Mouse (Mus musculus) heart, embryonic 11.5 days (tissue): ENCODE measurements around the gene Hebp1. TPM values are rescaled to one million over a fixed set of nuclear protein-coding genes. Genes with fewer than 3 reads are reported as not detected.

Source experiments
- ATAC-seq: fragments of 200-750 bp; cut with Nextera tagmentation; replicated peaks from 2 replicates; pipeline ENCODE4 v1.8.0; 2017; ENCODE audit warnings: moderate library complexity; ENCODE audit not compliant: insufficient number of reproducible peaks, low FRiP score, low TSS enrichment
- H3K27ac ChIP-seq: fragments of 300-500 bp; sonication (generic); 2 replicates; pipeline ENCODE4 v1.5.1; 2014; ENCODE audit warnings: mild to moderate bottlenecking, low read depth, low read length
- H3K27me3 ChIP-seq: fragments of 300-500 bp; sonication (generic); 2 replicates; pipeline ENCODE4 v1.6.1; 2014; ENCODE audit warnings: mild to moderate bottlenecking, low read length, mixed read lengths; ENCODE audit not compliant: control insufficient read depth, insufficient read depth
- H3K36me3 ChIP-seq: fragments of 300-500 bp; sonication (generic); 2 replicates; pipeline ENCODE4 v1.6.1; 2014; ENCODE audit warnings: mild to moderate bottlenecking, low read length, moderate library complexity, mixed read lengths; ENCODE audit not compliant: control insufficient read depth, insufficient read depth
- H3K4me1 ChIP-seq: fragments of 300-500 bp; sonication (generic); 2 replicates; pipeline ENCODE4 v1.6.1; 2014; ENCODE audit warnings: low read length; ENCODE audit not compliant: control insufficient read depth, insufficient read depth
- H3K4me2 ChIP-seq: fragments of 300-500 bp; sonication (generic); 2 replicates; pipeline ENCODE4 v1.6.1; 2014; ENCODE audit warnings: mild to moderate bottlenecking, moderate library complexity
- H3K4me3 ChIP-seq: fragments of 300-500 bp; sonication (generic); 2 replicates; pipeline ENCODE4 v1.5.1; 2014; ENCODE audit warnings: low read depth, low read length
- H3K9ac ChIP-seq: fragments of 300-500 bp; sonication (generic); 2 replicates; pipeline ENCODE4 v1.6.1; 2014; ENCODE audit warnings: mild to moderate bottlenecking, low read depth, low read length, moderate library complexity
- H3K9me3 ChIP-seq: fragments of 300-500 bp; sonication (generic); replicated peaks from 2 replicates; pipeline ENCODE4 v1.6.1; 2016; ENCODE audit warnings: low read length; ENCODE audit not compliant: control insufficient read depth
- WGBS: fragments of 180-500 bp; shearing (Covaris S2); extraction: QIAGEN DNeasy Blood & Tissue Kit; methylation state at CpG from one replicate; pipeline ENCODE4 v1.1.7; 2014; ENCODE audit not compliant: insufficient replicate concordance; 5-methylcytosine and 5-hydroxymethylcytosine counted together
- polyA plus RNA-seq: library from polyadenylated mRNA; unstranded; fragments of >200 nt; fragmentation: Nextera tagmentation; extraction: Ambion mirVana; gene quantifications from 2 replicates; pipeline ENCODE4 v1.2.1, GENCODE M21; 2014

The Hebp1 gene
- polyA plus RNA-seq, 1 experiment from 2014 or later = 15.2 TPM

DNA sequence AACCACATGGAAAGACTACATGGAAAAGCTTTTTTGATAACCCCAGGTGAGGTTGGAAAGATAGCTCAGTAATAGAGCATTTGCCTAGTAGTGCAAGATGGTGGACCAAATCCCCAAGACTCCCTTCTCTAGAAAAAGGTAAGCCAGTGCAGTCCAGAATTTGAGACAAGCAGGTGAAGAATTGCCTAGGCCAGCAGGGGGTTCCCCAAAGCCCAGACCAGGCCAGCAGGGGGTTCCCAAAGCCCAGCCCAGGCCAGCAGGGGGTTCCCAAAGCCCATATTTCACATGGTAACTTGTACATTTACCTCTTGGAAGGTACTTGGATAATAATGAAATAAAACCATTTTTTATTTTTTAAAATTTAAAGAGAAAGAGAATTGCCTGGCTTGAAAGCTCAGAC, 20.6 kb downstream of the Hebp1 start:
- no peak for ATAC-seq

DNA sequence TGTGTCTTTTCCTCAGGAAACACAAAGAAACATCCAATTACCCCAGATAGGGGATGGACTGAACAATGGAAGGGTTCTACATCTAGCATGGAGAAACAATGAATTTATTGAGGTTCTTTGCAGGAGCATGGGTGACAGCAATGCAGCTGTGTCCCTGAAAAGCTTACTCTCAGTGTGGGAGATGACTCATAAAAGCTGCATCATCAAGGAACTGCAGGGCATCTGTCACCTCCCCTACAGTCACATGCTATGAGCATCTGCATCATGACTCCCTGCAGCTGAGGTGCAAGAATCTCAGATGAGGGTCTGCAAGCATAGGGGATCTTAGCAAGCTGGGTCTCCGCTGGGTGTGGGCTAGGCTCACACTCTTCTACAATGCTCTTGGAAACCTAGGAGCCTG, 22.8 kb downstream of the Hebp1 start:
- no peak overlapping the region for H3K4me2 ChIP-seq
- H3K4me1 ChIP-seq = no peaks in the 10 kb centered on the region
- ATAC-seq = no peak
- no peaks in the 10 kb centered on the region for H3K27me3 ChIP-seq
- WGBS = 86% methylated on average over 1 of the region's 1 CpGs
- H3K9me3 ChIP-seq = no peaks in the 10 kb centered on the region
- no peak overlapping the region for H3K4me3 ChIP-seq
- no peaks in the 10 kb centered on the region for H3K36me3 ChIP-seq
- H3K27ac ChIP-seq = no peak overlapping the region
- H3K9ac ChIP-seq = no peak overlapping the region

More for the DNA sequence above, 20.6 kb downstream of the Hebp1 start:
- no peak overlapping the region for H3K27ac ChIP-seq
- H3K4me3 ChIP-seq = no peak overlapping the region
- no peaks in the 10 kb centered on the region for H3K36me3 ChIP-seq
- H3K9me3 ChIP-seq = no peaks in the 10 kb centered on the region
- H3K4me1 ChIP-seq = no peaks in the 10 kb centered on the region
- peaks cover 5% of the 10 kb centered on the region; the same call in 1 of the 2 replicates for H3K27me3 ChIP-seq
- no peak overlapping the region for H3K9ac ChIP-seq
- H3K4me2 ChIP-seq = no peak overlapping the region

DNA sequence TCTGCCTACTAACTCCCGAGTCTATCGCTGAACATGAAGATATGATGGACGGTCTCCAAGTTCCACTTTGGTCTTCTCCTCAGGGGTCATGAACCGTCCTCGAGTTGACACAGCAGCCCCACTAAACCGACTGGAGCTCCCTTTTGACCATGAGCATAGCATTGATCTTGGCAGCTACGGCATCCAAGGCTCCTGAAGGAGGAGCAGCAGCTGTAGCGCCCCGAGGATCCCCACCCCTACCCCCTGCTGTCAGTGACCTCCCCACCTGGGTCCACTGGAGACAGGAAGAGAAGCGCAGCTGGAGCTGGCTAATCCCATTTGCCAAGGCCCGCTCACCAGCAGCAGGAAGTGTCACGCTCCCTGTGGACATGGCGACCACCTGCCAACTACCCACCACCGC, 26.1 kb downstream of the Hebp1 start:
- no peak for ATAC-seq
- Histone ChIP-seq H3K27ac (no peak overlapping the region), H3K36me3 (no peaks in the 10 kb centered on the region), H3K27me3 (no peaks in the 10 kb centered on the region), H3K4me3 (no peak overlapping the region), H3K9ac (no peak overlapping the region), H3K9me3 (no peaks in the 10 kb centered on the region), H3K4me2 (no peak overlapping the region), H3K4me1 (peaks cover 3% of the 10 kb centered on the region; the same call in 1 of the 2 replicates)
- WGBS = 59% methylated on average over 14 of the region's 14 CpGs

DNA sequence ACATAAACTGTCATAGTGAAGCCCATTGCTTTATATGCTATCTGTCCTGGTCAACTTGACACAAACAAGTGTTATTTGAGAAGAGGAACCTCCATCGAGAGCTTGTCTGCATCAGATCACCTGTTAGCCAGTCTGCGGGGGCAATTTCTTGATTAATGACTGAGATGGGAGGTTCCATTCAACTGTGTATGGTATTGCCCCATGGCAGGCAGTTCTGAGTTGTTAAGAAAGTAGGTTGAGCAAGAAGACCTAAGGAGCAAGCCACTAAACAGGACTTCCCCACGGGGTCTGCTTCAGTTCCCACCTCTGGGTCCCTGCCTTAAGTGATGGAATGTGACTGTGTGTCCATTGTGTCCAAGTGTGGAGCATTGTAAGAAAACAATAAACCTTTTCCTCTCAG, 28.6 kb downstream of the Hebp1 start:
- H3K4me1 ChIP-seq = peaks cover 3% of the 10 kb centered on the region; the same call in 1 of the 2 replicates
- ATAC-seq = no peak
- H3K36me3 ChIP-seq = no peaks in the 10 kb centered on the region
- H3K9me3 ChIP-seq = no peaks in the 10 kb centered on the region
- H3K4me2 ChIP-seq = no peak overlapping the region
- no peaks in the 10 kb centered on the region for H3K27me3 ChIP-seq
- no peak overlapping the region for H3K9ac ChIP-seq
- no peak overlapping the region for H3K4me3 ChIP-seq
- H3K27ac ChIP-seq = no peak overlapping the region
- 89% methylated on average over 3 of the region's 3 CpGs for WGBS

DNA sequence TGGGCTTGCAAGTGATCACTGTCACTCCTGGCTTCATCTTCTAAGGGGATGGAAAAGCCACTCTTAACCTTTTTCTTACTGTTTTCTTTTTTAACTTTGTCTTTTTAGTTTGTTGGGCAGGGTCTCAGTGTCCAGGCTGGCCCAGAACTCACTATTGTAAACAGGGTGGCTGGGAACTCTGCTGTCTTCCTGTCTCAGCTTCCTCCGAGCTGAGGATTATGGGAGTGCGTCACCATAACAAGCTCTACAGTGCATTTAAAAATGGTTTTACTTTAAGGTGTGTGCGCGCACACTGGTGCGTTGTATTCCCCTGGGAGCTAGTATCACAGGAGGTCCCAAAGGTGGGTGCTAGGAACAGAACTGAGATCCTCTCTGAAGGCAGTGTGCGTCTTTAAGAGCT, 29.4 kb downstream of the Hebp1 start:
- H3K4me2 ChIP-seq = peak overlapping the region; percentile 82
- H3K9ac ChIP-seq = peak overlapping the region; percentile 90
- 77% methylated on average over 6 of the region's 6 CpGs for WGBS
- 0 out of 2 replicates have a peak overlapping the region, but pooled peaks have one; percentile 84 for H3K27ac ChIP-seq
- ATAC-seq = no peak
- H3K9me3 ChIP-seq = no peaks in the 10 kb centered on the region
- H3K4me1 ChIP-seq = peaks cover 8% of the 10 kb centered on the region; the same call in 1 of the 2 replicates
- H3K4me3 ChIP-seq = peak overlapping the region; percentile 75
- no peaks in the 10 kb centered on the region for H3K27me3 ChIP-seq
- no peaks in the 10 kb centered on the region for H3K36me3 ChIP-seq

DNA sequence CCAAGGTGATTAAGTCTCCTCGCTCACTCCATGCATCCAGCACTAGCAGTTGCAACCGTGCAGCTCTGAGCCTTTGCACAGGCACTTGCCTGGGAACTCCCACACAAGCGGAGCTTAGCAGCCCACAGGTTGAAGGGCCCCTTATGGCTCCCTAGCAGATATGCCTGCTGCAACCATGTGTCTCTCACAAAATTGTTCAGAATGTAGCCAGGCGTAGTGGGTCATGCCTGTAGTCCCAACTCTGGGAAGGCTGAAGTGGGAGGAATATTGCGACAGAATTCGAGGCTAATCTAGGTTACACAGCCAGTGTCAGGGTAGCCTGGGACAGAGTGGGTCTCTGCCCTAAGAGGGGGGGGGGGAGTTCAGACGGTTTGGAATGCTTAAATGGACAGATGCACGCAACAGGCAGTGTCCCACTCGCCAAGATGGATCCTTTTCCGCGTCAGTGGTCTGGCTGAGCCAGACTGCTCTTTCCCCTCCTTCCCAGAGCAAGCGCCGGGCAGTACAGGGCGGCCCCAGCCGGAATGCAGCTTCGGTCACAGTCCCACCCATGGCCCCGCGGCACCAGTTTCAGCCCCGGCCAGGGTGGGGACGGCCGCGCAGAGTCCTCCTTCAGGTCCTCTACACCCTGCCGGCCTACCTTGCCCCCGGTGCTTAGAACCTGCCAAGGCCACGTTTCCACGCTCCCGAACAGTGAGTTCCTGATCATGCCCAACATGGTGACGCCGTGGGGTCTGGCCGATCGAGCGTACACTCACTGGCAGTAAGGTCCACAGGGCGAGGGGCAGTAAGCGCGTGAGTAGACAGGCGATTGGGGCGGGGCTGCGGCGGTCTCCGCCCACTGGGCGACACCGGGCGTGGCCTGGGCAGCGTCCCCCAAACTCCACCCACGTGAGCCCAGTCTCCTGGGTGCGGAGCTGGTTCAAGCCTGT, 30.2 kb downstream of the Hebp1 start:
- H3K27ac ChIP-seq = peak overlapping the region; percentile 84
- peak overlapping the region; percentile 82 for H3K4me2 ChIP-seq
- no peaks in the 10 kb centered on the region for H3K9me3 ChIP-seq
- H3K4me1 ChIP-seq = peaks cover 13% of the 10 kb centered on the region; the same call in 1 of the 2 replicates
- WGBS = 3% methylated on average over 44 of the region's 46 CpGs
- no peaks in the 10 kb centered on the region for H3K36me3 ChIP-seq
- peak overlapping the region; percentile 90 for H3K9ac ChIP-seq
- H3K27me3 ChIP-seq = no peaks in the 10 kb centered on the region
- peak overlapping the region; percentile 75 for H3K4me3 ChIP-seq
- ATAC-seq = peak; percentile 92

DNA sequence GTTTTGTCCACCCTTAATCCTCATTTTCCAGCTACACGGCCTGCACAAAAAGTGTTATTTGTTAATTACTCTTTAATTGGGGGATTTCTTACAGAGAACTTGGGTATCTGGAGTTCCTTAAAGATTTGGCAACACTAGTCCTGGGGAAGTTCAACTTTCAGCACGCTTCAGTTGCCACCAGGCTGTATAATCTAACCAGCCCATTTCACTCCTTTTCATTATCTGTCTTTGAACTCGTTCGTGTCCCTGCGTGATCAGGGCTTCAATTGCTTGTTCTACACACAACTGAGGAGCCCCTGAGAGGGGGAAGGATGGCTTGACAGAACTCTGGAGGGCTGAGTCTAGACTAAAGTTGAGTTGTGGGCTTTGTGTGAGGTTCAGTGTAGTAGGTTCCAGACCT, 31.1 kb downstream of the Hebp1 start:
- ATAC-seq = no peak
- peak overlapping the region; percentile 82 for H3K4me2 ChIP-seq
- peak overlapping the region; percentile 84; the same call in 1 of the 2 replicates for H3K27ac ChIP-seq
- H3K9me3 ChIP-seq = no peaks in the 10 kb centered on the region
- H3K4me1 ChIP-seq = peaks cover 13% of the 10 kb centered on the region; the same call in 1 of the 2 replicates
- no peaks in the 10 kb centered on the region for H3K27me3 ChIP-seq
- no peaks in the 10 kb centered on the region for H3K36me3 ChIP-seq
- H3K4me3 ChIP-seq = peak overlapping the region; percentile 75
- H3K9ac ChIP-seq = no peak overlapping the region; the same call in 1 of the 2 replicates
- WGBS = 55% methylated on average over 5 of the region's 5 CpGs

DNA sequence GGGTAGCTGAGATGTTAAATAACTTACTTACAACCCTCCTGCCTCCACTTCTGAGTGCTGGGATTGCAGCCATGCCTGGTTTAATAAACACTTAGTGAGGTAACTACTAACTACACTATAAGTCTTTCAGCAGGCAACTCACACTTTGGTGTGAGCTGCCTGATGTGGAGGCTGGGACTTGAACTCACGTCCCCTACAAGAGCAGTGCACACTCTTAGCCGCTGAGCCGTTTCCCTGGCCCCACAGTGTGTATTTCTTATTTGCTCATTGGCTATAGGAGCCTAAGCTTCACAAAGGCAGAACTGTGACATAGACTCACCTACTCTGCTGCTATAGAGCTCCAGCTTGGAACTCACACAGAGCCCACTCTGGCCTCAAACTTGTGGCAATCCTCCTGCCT, 31.6 kb downstream of the Hebp1 start:
- no peaks in the 10 kb centered on the region for H3K27me3 ChIP-seq
- H3K4me2 ChIP-seq = peak overlapping the region; percentile 82
- peak overlapping the region; percentile 39; the same call in 1 of the 2 replicates for H3K9ac ChIP-seq
- 82% methylated on average over 3 of the region's 3 CpGs for WGBS
- H3K36me3 ChIP-seq = no peaks in the 10 kb centered on the region
- no peak for ATAC-seq
- peaks cover 13% of the 10 kb centered on the region; the same call in 1 of the 2 replicates for H3K4me1 ChIP-seq
- H3K9me3 ChIP-seq = no peaks in the 10 kb centered on the region
- H3K4me3 ChIP-seq = peak overlapping the region; percentile 75; the same call in 1 of the 2 replicates
- H3K27ac ChIP-seq = peak overlapping the region; percentile 47; the same call in 1 of the 2 replicates
